Mouse (Mus musculus) gastrocnemius, postnatal 36 days (tissue): ENCODE results near the gene Hspa14. TPM values are rescaled to one million over a fixed set of nuclear protein-coding genes. Genes with fewer than 3 reads are reported as not detected.

Experiments
- DNase-seq, 2 experiments: peaks; one replicate each; pipeline ENCODE4 v3.0.0; 2022
- intact Hi-C: fragments of 180-260 bp; cut with DNase I; formaldehyde crosslinking; loops from one replicate; pipeline ENCODE4 v1.15.1; 2025
- long read RNA-seq, 2 experiments: library from polyadenylated mRNA; stranded (forward); transcript quantifications; one replicate each; pipeline ENCODE4 v2.0.0; 2021
- total RNA-seq, 2 experiments: library from RNA; stranded (reverse); gene quantifications; 2 replicates each; pipeline ENCODE4 v1.2.3; 2021

Hspa14 gene
- total RNA-seq: 10 to 100 TPM; 11.5 to 12.0 TPM
- long read RNA-seq, experiment 1, transcript Hspa14-201 (14 exons, 1,795 nt): major isoform, 8 of 9 reads
- long read RNA-seq, experiment 1, partial matches to known transcripts: 1 of 9 reads
- long read RNA-seq, experiment 1, other reads (novel, unspliced or antisense): 0 of 9 reads
- long read RNA-seq, experiment 2, transcript Hspa14-201 (14 exons, 1,795 nt): major isoform, 22 of 23 reads
- long read RNA-seq, experiment 2, partial matches to known transcripts: 0 of 23 reads
- long read RNA-seq, experiment 2, other reads (novel, unspliced or antisense): 1 of 23 reads

- intact Hi-C loops: loop anchor here (5.0 kb wide), 1 partner anchor 186 kb away; no protein-coding TSS in a partner anchor
- DNase-seq: peak; percentile 88 to 91
These were observed at the start of gene Hspa14, which contains the start of the genes Gm45902 and Cdnf for GRCm38 (mm10) chr2:3512552-3513454. Gene Hspa14, minus strand, starts transcription at chr2:3512814. Gene Gm45902, minus strand, starts transcription at chr2:3512790. Gene Cdnf, plus strand, starts transcription at chr2:3513030.

DNA sequence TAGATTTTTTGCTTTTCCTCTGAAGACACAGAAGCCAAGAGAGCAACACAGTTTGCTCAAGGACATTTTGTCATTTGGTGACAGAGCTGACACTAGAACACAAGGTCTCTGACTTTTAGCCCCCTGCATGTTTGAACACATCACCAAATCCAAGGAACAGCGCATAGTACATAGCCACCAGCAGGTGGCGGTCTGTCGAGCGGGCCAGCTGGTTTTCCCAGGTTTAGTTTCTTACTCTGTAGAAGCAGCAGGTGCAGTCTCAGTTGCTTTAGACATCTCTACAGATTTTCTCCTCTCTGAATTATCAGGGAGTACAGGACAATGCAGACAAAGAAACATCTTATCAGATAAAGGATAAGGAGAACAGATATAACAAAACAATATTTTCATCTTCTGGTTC lies 34.0 kb upstream of the Hspa14 start:
- intact Hi-C loops: loop anchor here (10.0 kb wide), 1 partner anchor 258 kb away; no protein-coding TSS in a partner anchor
- peak in 1 of 2 experiments; percentile 22 for DNase-seq

GRCm38 (mm10) chr2:3546055-3546454 lies 33.4 kb upstream of the Hspa14 start:
- DNase-seq: no peak
- intact Hi-C loops: loop anchor here (10.0 kb wide), 1 partner anchor 259 kb away; no protein-coding TSS in a partner anchor

DNA sequence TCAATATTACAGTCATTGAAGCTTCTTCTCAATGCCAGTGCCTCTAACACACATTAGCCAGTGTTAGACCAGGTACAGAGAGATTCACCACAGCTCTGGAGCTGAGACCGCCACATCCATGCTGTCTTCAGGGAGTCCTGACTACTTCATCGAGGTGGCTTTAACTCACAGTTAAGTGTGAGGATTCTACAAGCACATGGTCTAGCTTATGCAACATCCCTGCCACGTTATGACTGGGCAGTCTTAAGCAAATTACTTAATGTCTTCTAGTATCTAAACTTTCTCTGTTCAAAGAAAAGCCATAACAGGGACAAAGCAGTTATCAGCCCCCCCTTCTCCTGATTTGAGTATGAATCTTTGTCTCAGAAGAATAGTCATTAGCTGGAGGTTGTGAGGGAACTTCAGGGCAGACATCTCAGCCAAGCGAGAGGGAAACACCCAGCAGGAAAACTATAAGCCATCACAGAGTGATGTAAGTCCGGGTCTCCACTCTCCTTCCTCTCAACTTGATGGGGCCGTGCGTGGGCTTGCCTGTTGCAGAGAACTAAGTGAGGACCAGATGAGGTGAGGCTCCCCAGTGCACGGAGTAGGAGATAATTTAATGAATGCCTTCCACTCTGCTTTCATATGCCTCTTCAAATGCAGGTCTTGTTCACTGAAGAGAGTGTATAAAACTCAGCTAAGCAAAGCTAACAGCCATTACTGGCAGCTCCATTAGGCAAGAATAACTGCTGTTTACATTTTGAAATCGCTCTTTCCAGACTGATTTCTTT lies 28.9 kb upstream of the Hspa14 start:
- DNase-seq: no peak
- intact Hi-C loops: loop anchor here (5.0 to 10.0 kb wide), 2 partner anchors 231 to 263 kb away; no protein-coding TSS in a partner anchor

DNA sequence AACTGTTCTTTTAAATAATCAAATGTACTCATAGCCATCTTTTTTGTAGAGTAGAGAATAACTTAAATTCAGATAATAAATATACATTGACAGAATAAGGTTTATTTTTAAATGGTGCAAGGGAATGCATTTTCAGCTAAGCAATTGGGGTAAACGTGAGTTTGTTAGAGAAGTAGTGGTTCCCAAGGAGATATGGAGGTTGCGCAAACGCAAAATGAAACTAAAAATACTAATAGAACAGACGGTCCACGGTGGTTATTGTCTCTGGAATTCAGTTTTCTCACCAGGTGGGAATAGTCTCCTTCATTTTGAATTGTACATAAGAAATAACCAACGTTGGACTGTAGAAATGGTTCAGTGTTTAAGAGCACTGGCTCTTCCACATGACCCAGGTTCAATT lies 13.7 kb upstream of the Hspa14 start:
- no peak for DNase-seq
- intact Hi-C loops: no loop called here

DNA sequence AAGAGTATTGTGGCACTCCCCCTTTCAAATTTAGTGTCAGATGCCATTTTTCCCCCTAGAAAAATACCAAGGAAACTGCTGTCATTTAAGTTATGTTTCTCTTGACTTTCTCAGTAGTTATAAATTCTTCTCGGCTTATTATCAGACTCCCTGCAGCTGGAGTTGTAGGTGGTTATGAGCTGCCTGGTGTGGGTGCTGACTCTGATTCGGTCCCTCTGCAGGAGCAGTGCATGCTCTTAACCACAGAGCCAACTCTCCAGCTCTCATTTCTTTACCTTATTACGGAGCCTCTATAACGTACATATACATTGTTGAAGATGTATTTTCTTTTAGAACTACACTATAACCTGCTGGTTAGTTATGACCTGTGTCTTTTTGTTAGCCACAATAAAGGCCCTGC lies 9.9 kb upstream of the Hspa14 start:
- no peak for DNase-seq
- intact Hi-C loops: no loop called here

DNA sequence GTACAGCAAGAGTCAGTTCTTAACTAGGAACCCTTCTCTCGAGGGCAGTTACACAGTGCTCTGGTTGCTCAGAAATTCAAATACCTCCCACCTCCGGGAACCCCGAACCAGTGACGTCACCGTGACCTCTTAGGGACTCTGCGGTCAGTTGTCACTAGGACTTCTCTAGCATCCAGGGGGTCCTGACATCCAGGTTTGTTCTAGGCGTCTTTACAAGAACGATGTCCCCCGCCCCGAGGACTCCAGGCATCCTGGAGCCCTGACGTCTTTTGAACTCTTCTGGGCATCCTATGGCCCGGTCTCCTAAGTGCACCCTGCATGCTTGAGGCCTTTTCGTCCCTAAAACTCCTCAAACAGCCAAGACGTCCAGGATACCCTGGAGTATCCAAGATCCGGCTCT lies 538 bp downstream of the Hspa14 start:
- no peak for DNase-seq
- intact Hi-C loops: loop anchor here (5.0 kb wide), 1 partner anchor 185 kb away; no protein-coding TSS in a partner anchor

GRCm38 (mm10) chr2:3500886-3501285 lies 11.7 kb downstream of the Hspa14 start:
- intact Hi-C loops: no loop called here
- DNase-seq: no peak

GRCm38 (mm10) chr2:3499543-3499942 lies 13.1 kb downstream of the Hspa14 start:
- no peak for DNase-seq
- intact Hi-C loops: no loop called here

- intact Hi-C loops: no loop called here
- DNase-seq: no peak
These were observed 18.7 kb downstream of the Hspa14 start for GRCm38 (mm10) chr2:3493833-3494409.

DNA sequence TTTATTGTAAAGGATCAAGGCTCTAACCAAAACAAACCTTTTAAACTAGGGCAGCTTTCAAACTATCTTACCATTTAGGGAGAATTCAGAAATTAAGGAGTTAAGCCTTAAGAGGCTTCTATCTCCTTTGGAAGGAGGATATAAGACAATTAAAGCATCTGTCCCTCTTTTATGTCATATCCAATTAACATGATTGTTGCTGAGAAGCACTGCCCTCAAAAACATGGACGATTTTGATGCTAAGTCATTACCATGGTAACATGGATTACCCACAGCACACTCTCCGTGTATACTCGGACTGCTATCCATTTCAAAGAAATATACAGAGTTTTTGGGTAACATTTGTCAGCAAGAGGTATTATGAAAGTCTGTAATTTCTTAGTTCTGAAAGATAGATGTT lies 22.8 kb downstream of the Hspa14 start:
- intact Hi-C loops: no loop called here

GRCm38 (mm10) chr2:3480239-3480638 lies 32.4 kb downstream of the Hspa14 start:
- intact Hi-C loops: no loop called here

More for the DNA sequence above, 22.8 kb downstream of the Hspa14 start:
- no peak for DNase-seq

GRCm38 (mm10) chr2:3475746-3476251 lies 36.8 kb downstream of the Hspa14 start:
- intact Hi-C loops: no loop called here
- no peak for DNase-seq

More at GRCm38 (mm10) chr2:3480239-3480638, 32.4 kb downstream of the Hspa14 start:
- no peak for DNase-seq

DNA sequence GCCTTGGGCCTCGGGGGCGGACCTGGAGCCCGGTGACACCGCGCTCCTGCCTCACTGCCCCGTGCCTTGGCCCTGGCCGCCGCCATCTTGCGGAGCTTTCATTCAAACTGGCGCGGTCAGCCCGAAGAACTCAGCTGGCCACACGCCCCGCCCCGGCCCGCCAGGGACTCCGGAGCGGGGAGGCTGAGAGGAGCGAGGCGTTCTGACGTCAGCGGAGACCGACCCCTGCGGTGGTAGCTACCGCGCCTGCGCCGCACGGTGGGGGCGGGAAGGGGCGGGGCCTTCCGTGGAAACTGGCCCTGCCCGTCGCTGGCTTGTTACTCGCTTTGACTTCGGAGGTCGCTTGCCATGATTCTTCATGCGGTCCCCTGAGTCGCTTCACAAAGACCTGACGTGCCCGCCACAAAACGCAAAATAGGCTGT lies 37.7 kb downstream of the Hspa14 start, which contains the start of gene Suv39h2:
TSS of gene Suv39h2 (minus strand) at position 171 of the 423 bp plus-strand sequence.
- intact Hi-C loops: no loop called here
- peak; percentile 95 to 97 for DNase-seq

GRCm38 (mm10) chr2:3474361-3474805 lies 38.2 kb downstream of the Hspa14 start:
- intact Hi-C loops: no loop called here

GRCm38 (mm10) chr2:3473891-3474290 lies 38.7 kb downstream of the Hspa14 start:
- intact Hi-C loops: no loop called here
- DNase-seq: no peak

More at GRCm38 (mm10) chr2:3474361-3474805, 38.2 kb downstream of the Hspa14 start:
- peak; percentile 25 to 38 for DNase-seq

GRCm38 (mm10) chr2:3456590-3456989 lies 56.0 kb downstream of the Hspa14 start:
- DNase-seq: no peak
- intact Hi-C loops: no loop called here

- intact Hi-C loops: no loop called here
- no peak for DNase-seq
These were observed 59.5 kb downstream of the Hspa14 start for GRCm38 (mm10) chr2:3453096-3453495.

GRCm38 (mm10) chr2:3449431-3449830 lies 63.2 kb downstream of the Hspa14 start:
- intact Hi-C loops: no loop called here

More at GRCm38 (mm10) chr2:3449431-3449830, 63.2 kb downstream of the Hspa14 start:
- DNase-seq: no peak
